In genomic region chr13:49608589-49609322, GRCm38 (mm10) we compare ENCODE assay signal across 15 mouse cellular contexts. TPM values are rescaled to one million over a fixed set of nuclear protein-coding genes. Genes with fewer than 3 reads are reported as not detected.
A peak's percentile ranks its signal among the peaks of the same experiment; 100 is the strongest.
DNase-seq lines count a peak whose midpoint lies in the region; ATAC-seq and TF ChIP-seq lines count a peak whose summit lies in the region.
"Had no signal": no experiment of that assay in that cellular context is flagged by ENCODE, and none has a peak within 500 bp of the region (broad histone marks: within the 10 kb centered on the region; RNA-seq: fewer than 3 reads in every experiment).

No protein-coding gene starts in this region.

- intact Hi-C loops in heart, adult 2 months (cut with DNase I), result no loop called here

- ATAC-seq in limb, embryonic 12.5 days (ENCODE audit: insufficient number of reproducible peaks, insufficient read depth, low FRiP score, low TSS enrichment, low read depth), result no peak
- ATAC-seq in embryonic facial prominence, embryonic 15.5 days (ENCODE audit: insufficient number of reproducible peaks, low FRiP score, low TSS enrichment, low read depth), result no peak
- ATAC-seq in stomach, embryonic 14.5 days (ENCODE audit: insufficient number of reproducible peaks, insufficient read depth, low FRiP score, low read depth), result no peak
- ATAC-seq: hindbrain, postnatal 0 days had no signal

- peak overlapping the region; percentile 36 for H3K4me3 ChIP-seq in heart, adult 2 months
- H3K4me3 ChIP-seq in limb, embryonic 12.5 days (replicated peaks), result peak overlapping the region; percentile 15; the same call in 1 of the 2 replicates
- no peak overlapping the region for H3K4me3 ChIP-seq in limb, embryonic 10.5 days
- peak overlapping the region; percentile 36 for H3K4me3 ChIP-seq in embryonic facial prominence, embryonic 15.5 days (replicated peaks)
- peak overlapping the region; percentile 25 for H3K4me3 ChIP-seq in stomach, embryonic 14.5 days (ENCODE audit: low read depth, low read length)
- H3K4me3 ChIP-seq: forebrain, embryonic 10.5 days; layer of hippocampus, adult 2 months had no signal

- H3K27me3 ChIP-seq in heart, adult 2 months (ENCODE audit: control insufficient read depth, insufficient read depth, low read length), result no peaks in the 10 kb centered on the region
- no peaks in the 10 kb centered on the region for H3K27me3 ChIP-seq in limb, embryonic 12.5 days
- H3K27me3 ChIP-seq in limb, embryonic 10.5 days (ENCODE audit: low read depth, poor library complexity, severe bottlenecking), result no peaks in the 10 kb centered on the region
- no peaks in the 10 kb centered on the region for H3K27me3 ChIP-seq in embryonic facial prominence, embryonic 15.5 days
- no peaks in the 10 kb centered on the region for H3K27me3 ChIP-seq in stomach, embryonic 14.5 days (ENCODE audit: control insufficient read depth, insufficient read depth, low read length)

- TF ChIP-seq EP300 in heart, adult 2 months (IDR thresholded peaks at IDR 0.05; ENCODE audit: insufficient read depth, low read depth, low read length), result no peak

- peak in 1 of 2 experiments; percentile 22 for DNase-seq in heart, adult 2 months
- no peak for DNase-seq in heart, postnatal 4 days
- DNase-seq in limb, embryonic 10.5 days (ENCODE audit: low spot score), result no peak
- no peak for DNase-seq in thymus, postnatal 4 days
- no peak for DNase-seq in thymus, postnatal 36 days
- DNase-seq: B cell, adult 2 months; cerebellum, adult 11-12 months had no signal

- H3K4me1 ChIP-seq in heart, adult 2 months (ENCODE audit: control insufficient read depth, insufficient read depth, low read length), result peaks cover 3% of the 10 kb centered on the region
- H3K4me1 ChIP-seq in limb, embryonic 12.5 days (replicated peaks), result no peaks in the 10 kb centered on the region
- no peaks in the 10 kb centered on the region for H3K4me1 ChIP-seq in limb, embryonic 10.5 days
- no peaks in the 10 kb centered on the region for H3K4me1 ChIP-seq in embryonic facial prominence, embryonic 15.5 days
- H3K4me1 ChIP-seq in stomach, embryonic 14.5 days (ENCODE audit: control insufficient read depth, insufficient read depth, low read length), result no peaks in the 10 kb centered on the region
- H3K4me1 ChIP-seq: forebrain, embryonic 10.5 days had no signal

- TF ChIP-seq CTCF in heart, adult 2 months (IDR thresholded peaks at IDR 0.05), result no peak

- no peak overlapping the region for H3K4me2 ChIP-seq in limb, embryonic 12.5 days
- H3K4me2 ChIP-seq in embryonic facial prominence, embryonic 15.5 days (replicated peaks), result 0 out of 2 replicates have a peak overlapping the region, but pooled peaks have one; percentile 8
- H3K4me2 ChIP-seq in stomach, embryonic 14.5 days (replicated peaks; ENCODE audit: low read depth, low read length), result peak overlapping the region; percentile 34; the same call in 1 of the 2 replicates

- H3K79me2 ChIP-seq in heart, adult 2 months (replicated peaks; ENCODE audit: control insufficient read depth, insufficient read depth, low read length), result no peaks in the 10 kb centered on the region

- no peak for TF ChIP-seq POLR2A in heart, adult 2 months (IDR thresholded peaks at IDR 0.05; ENCODE audit: insufficient read depth, low read depth, low read length)

- H3K36me3 ChIP-seq in heart, adult 2 months (ENCODE audit: control insufficient read depth, insufficient read depth, low read length), result peaks cover 4% of the 10 kb centered on the region
- no peaks in the 10 kb centered on the region for H3K36me3 ChIP-seq in limb, embryonic 12.5 days
- H3K36me3 ChIP-seq in limb, embryonic 10.5 days, result no peaks in the 10 kb centered on the region
- no peaks in the 10 kb centered on the region for H3K36me3 ChIP-seq in embryonic facial prominence, embryonic 15.5 days
- H3K36me3 ChIP-seq in stomach, embryonic 14.5 days (ENCODE audit: control insufficient read depth, insufficient read depth, low read length), result no peaks in the 10 kb centered on the region
- H3K36me3 ChIP-seq: forebrain, embryonic 10.5 days had no signal

- WGBS in heart, adult 2 months, result 48% methylated on average over 4 of the region's 4 CpGs
- 65% methylated on average over 4 of the region's 4 CpGs for WGBS in limb, embryonic 12.5 days
- 88% methylated on average over 4 of the region's 4 CpGs for WGBS in limb, embryonic 10.5 days
- WGBS in embryonic facial prominence, embryonic 15.5 days, result 25% methylated on average over 4 of the region's 4 CpGs
- WGBS in stomach, embryonic 14.5 days, result 37% methylated on average over 4 of the region's 4 CpGs

- H3K9ac ChIP-seq in heart, adult 2 months (ENCODE audit: low read depth, low read length), result peak overlapping the region; percentile 78
- no peak overlapping the region for H3K9ac ChIP-seq in limb, embryonic 12.5 days (replicated peaks)
- no peak overlapping the region for H3K9ac ChIP-seq in embryonic facial prominence, embryonic 15.5 days
- H3K9ac ChIP-seq in stomach, embryonic 14.5 days (replicated peaks; ENCODE audit: low read depth, low read length), result no peak overlapping the region
- H3K9ac ChIP-seq: liver, embryonic 14.5 days had no signal

- no peaks in the 10 kb centered on the region for H3K9me3 ChIP-seq in limb, embryonic 12.5 days
- no peaks in the 10 kb centered on the region for H3K9me3 ChIP-seq in limb, embryonic 10.5 days (replicated peaks)
- H3K9me3 ChIP-seq in embryonic facial prominence, embryonic 15.5 days (replicated peaks), result no peaks in the 10 kb centered on the region
- H3K9me3 ChIP-seq in stomach, embryonic 14.5 days (ENCODE audit: control insufficient read depth, low read depth, low read length), result no peaks in the 10 kb centered on the region
- H3K9me3 ChIP-seq: forebrain, embryonic 10.5 days; G1E had no signal

- H3K27ac ChIP-seq in heart, adult 2 months, result peak overlapping the region; percentile 82
- peak overlapping the region; percentile 42; the same call in 1 of the 2 replicates for H3K27ac ChIP-seq in limb, embryonic 12.5 days
- no peak overlapping the region for H3K27ac ChIP-seq in limb, embryonic 10.5 days
- H3K27ac ChIP-seq in embryonic facial prominence, embryonic 15.5 days (replicated peaks), result peak overlapping the region; percentile 65
- peak overlapping the region; percentile 74; the same call in 1 of the 2 replicates for H3K27ac ChIP-seq in stomach, embryonic 14.5 days (ENCODE audit: low read length)
- H3K27ac ChIP-seq: forebrain, embryonic 10.5 days; hindbrain, postnatal 0 days; layer of hippocampus, adult 2 months; liver, embryonic 14.5 days had no signal

RNA-seq across cellular contexts. Expression of gene Ogn, which starts 0.9 kb away (rescaled TPM):
- total RNA-seq in heart, adult 2 months (2021), result 10 to 100 TPM; 69.0 to 74.7 TPM
- 27.4 and 71.7 TPM in 2 replicates for polyA plus RNA-seq in heart, adult 2 months (2012; rRNA removed)
- 10 to 100 TPM; 70.5 to 74.2 TPM for total RNA-seq in heart, postnatal 4 days (2021)
- 20.3 and 27.8 TPM in 2 replicates for polyA plus RNA-seq in limb, embryonic 12.5 days (2016; fragmentation: Nextera tagmentation; extraction: Ambion mirVana)
- 1.3 and 1.7 TPM in 2 replicates for polyA plus RNA-seq in limb, embryonic 10.5 days (2016; fragmentation: Nextera tagmentation; extraction: Ambion mirVana)
- polyA plus RNA-seq in embryonic facial prominence, embryonic 15.5 days (2015; fragmentation: Nextera tagmentation; extraction: Ambion mirVana), result 201 and 212 TPM in 2 replicates
- polyA plus RNA-seq in stomach, embryonic 14.5 days (2014; fragmentation: Nextera tagmentation; extraction: Ambion mirVana), result 103 and 117 TPM in 2 replicates
- polyA plus RNA-seq: G1E had no signal

RNA-seq across cellular contexts. Expression of gene Omd, which starts 26.5 kb away (rescaled TPM):
- total RNA-seq in heart, adult 2 months (2021), result 1 to 10 TPM; 1.1 to 1.6 TPM
- polyA plus RNA-seq in heart, adult 2 months (2012; rRNA removed), result 0.94 and 1.2 TPM in 2 replicates
- under 1 TPM; 0.25 to 0.26 TPM for total RNA-seq in heart, postnatal 4 days (2021)
- 0.88 and 1.0 TPM in 2 replicates for polyA plus RNA-seq in limb, embryonic 12.5 days (2016; fragmentation: Nextera tagmentation; extraction: Ambion mirVana)
- polyA plus RNA-seq in limb, embryonic 10.5 days (2016; fragmentation: Nextera tagmentation; extraction: Ambion mirVana), result 1.1 and 1.3 TPM in 2 replicates
- 35.3 and 38.6 TPM in 2 replicates for polyA plus RNA-seq in embryonic facial prominence, embryonic 15.5 days (2015; fragmentation: Nextera tagmentation; extraction: Ambion mirVana)
- 1.3 and 1.4 TPM in 2 replicates for polyA plus RNA-seq in stomach, embryonic 14.5 days (2014; fragmentation: Nextera tagmentation; extraction: Ambion mirVana)
- polyA plus RNA-seq: G1E had no signal

RNA-seq across cellular contexts. Expression of gene Cenpp, which starts 43.8 kb away (rescaled TPM):
- 1 to 10 TPM; 1.8 to 2.4 TPM for total RNA-seq in heart, adult 2 months (2021)
- polyA plus RNA-seq in heart, adult 2 months (2012; rRNA removed), result 0.57 and 1.1 TPM in 2 replicates
- total RNA-seq in heart, postnatal 4 days (2021), result 10 to 100 TPM; 16.1 to 17.0 TPM
- polyA plus RNA-seq in limb, embryonic 12.5 days (2016; fragmentation: Nextera tagmentation; extraction: Ambion mirVana), result 34.1 and 34.5 TPM in 2 replicates
- 34.0 and 37.7 TPM in 2 replicates for polyA plus RNA-seq in limb, embryonic 10.5 days (2016; fragmentation: Nextera tagmentation; extraction: Ambion mirVana)
- polyA plus RNA-seq in embryonic facial prominence, embryonic 15.5 days (2015; fragmentation: Nextera tagmentation; extraction: Ambion mirVana), result 19.8 and 21.4 TPM in 2 replicates
- polyA plus RNA-seq in stomach, embryonic 14.5 days (2014; fragmentation: Nextera tagmentation; extraction: Ambion mirVana), result 29.3 and 29.6 TPM in 2 replicates

RNA-seq across cellular contexts. Expression of gene Nol8, which starts 44.1 kb away (rescaled TPM):
- 10 to 100 TPM; 19.3 to 19.4 TPM for total RNA-seq in heart, adult 2 months (2021)
- polyA plus RNA-seq in heart, adult 2 months (2012; rRNA removed), result 1.4 and 3.2 TPM in 2 replicates
- 10 to 100 TPM; 13.7 to 14.5 TPM for total RNA-seq in heart, postnatal 4 days (2021)
- 18.8 and 21.0 TPM in 2 replicates for polyA plus RNA-seq in limb, embryonic 12.5 days (2016; fragmentation: Nextera tagmentation; extraction: Ambion mirVana)
- 19.4 and 20.7 TPM in 2 replicates for polyA plus RNA-seq in limb, embryonic 10.5 days (2016; fragmentation: Nextera tagmentation; extraction: Ambion mirVana)
- 12.9 and 13.9 TPM in 2 replicates for polyA plus RNA-seq in embryonic facial prominence, embryonic 15.5 days (2015; fragmentation: Nextera tagmentation; extraction: Ambion mirVana)
- 16.0 and 18.6 TPM in 2 replicates for polyA plus RNA-seq in stomach, embryonic 14.5 days (2014; fragmentation: Nextera tagmentation; extraction: Ambion mirVana)

Comparison
In these comparisons a context has a peak if more than half of its experiments do, and no peak if none do; other contexts are left out.
1. RNA of gene Omd, which starts 26.5 kb away (polyA plus RNA-seq): 35.3 to 38.6 TPM in embryonic facial prominence, embryonic 15.5 days; 1.1 to 1.3 TPM in limb, embryonic 10.5 days, 1.3 to 1.4 TPM in stomach, embryonic 14.5 days, 0.88 to 1.0 TPM in limb, embryonic 12.5 days and 0.94 to 1.2 TPM in heart, adult 2 months; every median in the first group is over 10 times any median in the second.